Mouse (Mus musculus) bone marrow macrophage, adult 2 months (primary cell): ENCODE results near the gene Tekt4. TPM values are rescaled to one million over a fixed set of nuclear protein-coding genes. Genes with fewer than 3 reads are reported as not detected.

ENCODE experiments used
- H3K27ac ChIP-seq: 2 replicates; pipeline ENCODE4 v1.5.1; 2012; ENCODE audit warnings: low read depth, low read length; ENCODE audit not compliant: insufficient read depth
- H3K4me1 ChIP-seq: 2 replicates; pipeline ENCODE4 v1.6.1; 2012; ENCODE audit warnings: low read length; ENCODE audit not compliant: control insufficient read depth, insufficient read depth
- H3K4me3 ChIP-seq: 2 replicates; pipeline ENCODE4 v1.5.1; 2012; ENCODE audit warnings: mild to moderate bottlenecking, low read length, moderate library complexity; ENCODE audit not compliant: insufficient read depth
- CTCF ChIP-seq: IDR thresholded peaks from 2 replicates; pipeline ENCODE4 v1.5.1; 2012; ENCODE audit warnings: low read depth, mild to moderate bottlenecking, low read length, moderate library complexity
- POLR2A ChIP-seq: IDR thresholded peaks from 2 replicates; pipeline ENCODE4 v1.6.1; 2012; ENCODE audit warnings: mild to moderate bottlenecking, low read depth, low read length, borderline replicate concordance
- polyA plus RNA-seq: library from polyadenylated mRNA; stranded (reverse); fragments of >200 nt; gene quantifications from 2 replicates; pipeline ENCODE4 v1.2.4, GENCODE M21; 2012; ENCODE audit not compliant: missing spikeins, insufficient read depth, insufficient read length

Tekt4 gene
- polyA plus RNA-seq, 1 experiment, result not detected

GRCm38 (mm10) chr17:25452246-25452965 is 2.0 kb upstream of the Tekt4 start:
- H3K27ac ChIP-seq, result no peak overlapping the region
- H3K4me1 ChIP-seq, result no peaks in the 10 kb centered on the region
- TF ChIP-seq CTCF (no peak), POLR2A (no peak)
- H3K4me3 ChIP-seq, result no peak overlapping the region

- TF ChIP-seq CTCF (no peak), POLR2A (no peak)
- H3K4me3 ChIP-seq, result no peak overlapping the region
- no peak overlapping the region for H3K27ac ChIP-seq
- H3K4me1 ChIP-seq, result no peaks in the 10 kb centered on the region
Measured at GRCm38 (mm10) chr17:25456540-25456939, 2.1 kb downstream of the Tekt4 start.

GRCm38 (mm10) chr17:25462236-25462875 is 7.9 kb downstream of the Tekt4 start:
- no peaks in the 10 kb centered on the region for H3K4me1 ChIP-seq
- no peak overlapping the region for H3K4me3 ChIP-seq
- no peak overlapping the region for H3K27ac ChIP-seq
- TF ChIP-seq POLR2A, result no peak
- TF ChIP-seq CTCF, result no peak

- no peak for TF ChIP-seq CTCF
- no peak for TF ChIP-seq POLR2A
- no peak overlapping the region for H3K4me3 ChIP-seq
- H3K4me1 ChIP-seq, result no peaks in the 10 kb centered on the region
- no peak overlapping the region for H3K27ac ChIP-seq
Measured at GRCm38 (mm10) chr17:25463326-25463945, 9.0 kb downstream of the Tekt4 start.

- no peak for TF ChIP-seq CTCF
- no peak for TF ChIP-seq POLR2A
- H3K4me1 ChIP-seq, result no peaks in the 10 kb centered on the region
- no peak overlapping the region for H3K27ac ChIP-seq
- no peak overlapping the region for H3K4me3 ChIP-seq
Measured at GRCm38 (mm10) chr17:25464091-25464490, 9.7 kb downstream of the Tekt4 start.

- Histone ChIP-seq H3K4me1 (no peaks in the 10 kb centered on the region), H3K4me3 (no peak overlapping the region), H3K27ac (no peak overlapping the region)
- TF ChIP-seq CTCF (no peak), POLR2A (no peak)
Measured at GRCm38 (mm10) chr17:25466257-25466656, 11.8 kb downstream of the Tekt4 start.

GRCm38 (mm10) chr17:25467781-25468180 is 13.4 kb downstream of the Tekt4 start:
- no peak overlapping the region for H3K27ac ChIP-seq
- H3K4me3 ChIP-seq, result no peak overlapping the region
- TF ChIP-seq POLR2A, result no peak
- TF ChIP-seq CTCF, result no peak
- H3K4me1 ChIP-seq, result no peaks in the 10 kb centered on the region

GRCm38 (mm10) chr17:25468301-25468700 is 13.9 kb downstream of the Tekt4 start:
- Histone ChIP-seq H3K27ac (no peak overlapping the region), H3K4me1 (no peaks in the 10 kb centered on the region), H3K4me3 (no peak overlapping the region)
- TF ChIP-seq CTCF, result no peak
- TF ChIP-seq POLR2A, result no peak

- Histone ChIP-seq H3K4me3 (no peak overlapping the region), H3K27ac (no peak overlapping the region), H3K4me1 (no peaks in the 10 kb centered on the region)
- TF ChIP-seq POLR2A (no peak), CTCF (peak; percentile 49)
Measured at GRCm38 (mm10) chr17:25469798-25470197, 15.4 kb downstream of the Tekt4 start.

- Histone ChIP-seq H3K4me3 (no peak overlapping the region), H3K27ac (no peak overlapping the region), H3K4me1 (no peaks in the 10 kb centered on the region)
- no peak for TF ChIP-seq POLR2A
- no peak for TF ChIP-seq CTCF
Measured at GRCm38 (mm10) chr17:25471418-25471817, 17.0 kb downstream of the Tekt4 start.
